Mouse (Mus musculus) left cerebral cortex, postnatal 4 days (tissue): ENCODE results near the gene Prm1. TPM values are rescaled to one million over a fixed set of nuclear protein-coding genes. Genes with fewer than 3 reads are reported as not detected.

Experiments
- DNase-seq: peaks from one replicate; pipeline ENCODE4 v3.0.0-alpha.2; 2022
- intact Hi-C: fragments of 180-260 bp; cut with DNase I; formaldehyde crosslinking; loops from one replicate; pipeline ENCODE4 v1.15.1; 2025
- total RNA-seq, 2 experiments: library from RNA; stranded (reverse); gene quantifications; 2 replicates each; pipeline ENCODE4 v1.2.3; 2021

Prm1 gene
- total RNA-seq, 2 experiments from 2014 or later, result not detected

GRCm38 (mm10) chr16:10761182-10761581, 44.5 kb downstream of the Prm1 start:
- DNase-seq, result no peak
- intact Hi-C loops, result no loop called here

DNA sequence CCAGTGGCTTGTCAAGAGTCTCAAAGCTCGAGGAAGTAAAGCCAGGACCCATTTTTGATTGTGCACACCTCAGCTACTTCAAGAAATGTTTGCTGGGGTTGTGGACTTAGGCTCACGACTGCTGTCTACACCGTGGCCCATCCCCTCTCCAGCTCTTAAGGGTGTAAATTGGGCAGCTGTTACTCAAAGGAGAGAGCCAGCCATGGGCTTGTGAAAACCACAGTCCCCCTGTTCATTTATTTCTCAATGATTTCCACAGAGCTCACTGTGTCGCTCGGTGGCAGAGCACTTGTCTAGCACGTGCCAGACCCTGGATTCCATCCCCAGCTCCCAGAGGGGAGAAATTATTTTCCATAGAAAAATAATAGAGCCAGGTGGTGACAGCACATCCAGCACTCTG, 49.5 kb downstream of the Prm1 start:
- intact Hi-C loops, result no loop called here
- DNase-seq, result no peak

- intact Hi-C loops, result no loop called here
- DNase-seq, result no peak
Observed at GRCm38 (mm10) chr16:10754521-10755296, 50.9 kb downstream of the Prm1 start.

DNA sequence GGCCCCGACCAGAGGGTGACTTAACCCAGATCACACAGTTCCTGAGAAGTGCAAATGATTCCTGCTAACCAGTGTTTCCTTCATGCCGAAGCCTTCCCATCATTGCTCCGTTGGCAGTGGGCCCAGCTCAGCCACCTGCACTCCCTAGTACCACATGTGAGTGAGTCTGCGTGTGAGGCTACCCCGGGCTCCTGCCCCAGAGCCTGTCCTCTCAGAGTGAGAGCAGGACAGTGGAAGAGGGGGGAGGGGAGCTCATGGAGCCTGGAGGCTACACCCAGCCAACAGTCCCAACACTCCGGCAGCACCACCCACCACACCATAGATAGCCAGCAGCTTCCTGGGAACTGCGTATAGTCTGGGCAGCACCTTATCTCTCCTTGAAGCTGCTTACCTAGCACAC, 55.8 kb downstream of the Prm1 start:
- intact Hi-C loops, result no loop called here
- peak; percentile 78 for DNase-seq

DNA sequence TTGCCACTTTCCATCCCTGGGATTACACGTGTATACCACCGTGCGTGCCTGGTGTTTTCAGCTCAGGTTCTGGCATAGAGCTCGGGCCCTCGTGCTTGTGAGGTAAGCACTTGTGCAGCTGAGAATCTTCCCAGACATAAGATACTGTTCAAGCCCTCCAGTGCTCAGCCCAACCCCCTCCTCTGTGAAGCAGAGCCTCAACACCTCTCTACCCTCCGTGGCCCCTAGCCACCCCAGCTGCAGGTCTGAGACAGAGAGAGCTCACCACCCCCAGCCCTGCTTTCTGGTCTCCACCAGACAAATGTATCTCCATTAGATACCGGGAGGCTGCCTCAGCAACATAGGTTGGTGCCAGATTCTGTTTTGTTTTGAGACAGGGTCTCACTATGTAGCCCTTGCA, 56.4 kb downstream of the Prm1 start:
- intact Hi-C loops, result no loop called here
- no peak for DNase-seq

Other genes with a start within 250 kb of the Prm1 start
- gene Socs1, start 20.3 kb downstream of the Prm1 start, total RNA-seq, result 1 to 10 TPM; 1.9 to 2.0 TPM
- gene Tnp2, start 17.2 kb downstream of the Prm1 start, total RNA-seq, result not detected
- gene Prm3, start 14.9 kb downstream of the Prm1 start, total RNA-seq, result not detected
- gene Prm2, start 9.7 kb downstream of the Prm1 start, total RNA-seq, result not detected
- not detected for gene Gm11172, start 7.1 kb upstream of the Prm1 start, total RNA-seq
- gene Rmi2, start 29.2 kb upstream of the Prm1 start, total RNA-seq, result under 1 TPM; 0.62 to 0.70 TPM